Mouse (Mus musculus) heart, embryonic 14.5 days (tissue): ENCODE measurements around the gene Efcab11. TPM values are rescaled to one million over a fixed set of nuclear protein-coding genes. Genes with fewer than 3 reads are reported as not detected.

Experiments used
- ATAC-seq: fragments of 200-750 bp; cut with Nextera tagmentation; 2 replicates; pipeline ENCODE4 v1.8.0; 2017; ENCODE audit warnings: low read depth, moderate TSS enrichment; ENCODE audit not compliant: insufficient number of reproducible peaks, insufficient read depth, low FRiP score
- H3K27ac ChIP-seq, 2 experiments: fragments of 200-500 bp in 1 of 2; fragments of 300-500 bp in 1 of 2; sonication (generic) in 1 of 2; replicated peaks in 1 of 2; 2 replicates each; pipeline ENCODE4 v1.5.1; 2012 to 2014; ENCODE audit warnings: low read depth in 2 of 2, low read length in 2 of 2, control low read depth in 1 of 2, mild to moderate bottlenecking in 1 of 2, mixed read lengths in 1 of 2; ENCODE audit not compliant: control insufficient read depth in 1 of 2, insufficient read depth in 1 of 2
- H3K27me3 ChIP-seq: fragments of 300-500 bp; sonication (generic); 2 replicates; pipeline ENCODE4 v1.6.1; 2014; ENCODE audit warnings: mild to moderate bottlenecking, low read length, control low read depth; ENCODE audit not compliant: control insufficient read depth, insufficient read depth
- H3K36me3 ChIP-seq: fragments of 300-500 bp; sonication (generic); 2 replicates; pipeline ENCODE4 v1.6.1; 2014; ENCODE audit warnings: mild to moderate bottlenecking, control low read depth, low read length, mixed read lengths; ENCODE audit not compliant: control insufficient read depth, insufficient read depth
- H3K4me1 ChIP-seq, 2 experiments: fragments of 200-500 bp in 1 of 2; fragments of 300-500 bp in 1 of 2; sonication (generic) in 1 of 2; 2 replicates each; pipeline ENCODE4 v1.6.1; 2012 to 2014; ENCODE audit warnings: low read length in 2 of 2, control low read depth in 1 of 2, mixed read lengths in 1 of 2; ENCODE audit not compliant: control insufficient read depth in 2 of 2, insufficient read depth in 2 of 2
- H3K4me2 ChIP-seq: fragments of 300-500 bp; sonication (generic); 2 replicates; pipeline ENCODE4 v1.6.1; 2014; ENCODE audit warnings: mild to moderate bottlenecking, low read length
- H3K4me3 ChIP-seq, 2 experiments: fragments of 200-500 bp in 1 of 2; fragments of 300-500 bp in 1 of 2; sonication (generic) in 1 of 2; 2 replicates each; pipeline ENCODE4 v1.5.1; 2012 to 2014; ENCODE audit warnings: low read length in 2 of 2, mild to moderate bottlenecking in 2 of 2, control low read depth in 1 of 2, low read depth in 1 of 2, moderate library complexity in 1 of 2; ENCODE audit not compliant: control insufficient read depth in 1 of 2, insufficient read depth in 1 of 2
- H3K9ac ChIP-seq: fragments of 300-500 bp; sonication (generic); 2 replicates; pipeline ENCODE4 v1.6.1; 2014; ENCODE audit warnings: mild to moderate bottlenecking, low read length
- H3K9me3 ChIP-seq: fragments of 300-500 bp; sonication (generic); 2 replicates; pipeline ENCODE4 v1.6.1; 2016; ENCODE audit warnings: low read length, control low read depth; ENCODE audit not compliant: control insufficient read depth
- WGBS: fragments of 180-500 bp; shearing (Covaris S2); extraction: QIAGEN DNeasy Blood & Tissue Kit; methylation state at CpG from one replicate; pipeline ENCODE4 v1.1.7; 2014; 5-methylcytosine and 5-hydroxymethylcytosine counted together
- polyA plus RNA-seq: library from polyadenylated mRNA; unstranded; fragments of >200 nt; fragmentation: Nextera tagmentation; extraction: Ambion mirVana; gene quantifications from 2 replicates; pipeline ENCODE4 v1.2.1, GENCODE M21; 2014

Efcab11 gene
- polyA plus RNA-seq, 1 experiment from 2014 or later = 11.0 TPM

DNA sequence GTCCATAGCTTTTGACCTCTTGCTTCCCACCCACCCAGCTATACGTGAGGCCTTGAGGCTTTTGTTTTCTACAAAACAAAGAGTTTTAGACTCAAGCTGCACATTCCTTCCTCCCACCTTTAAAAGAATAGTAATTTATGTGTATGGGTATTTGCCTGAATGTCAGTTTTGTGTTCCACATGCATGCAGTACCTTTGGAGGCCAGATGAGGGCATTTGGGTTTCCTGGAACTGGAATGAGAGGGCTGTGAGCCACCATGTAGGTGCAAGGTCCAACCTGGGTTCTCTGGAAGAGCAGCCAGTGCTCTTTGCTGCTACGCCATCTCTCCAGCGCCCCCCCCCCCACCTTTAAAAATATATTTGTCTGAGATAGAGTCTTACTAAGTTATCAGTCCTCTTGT is 36.8 kb upstream of the Efcab11 start:
- Histone ChIP-seq H3K27ac (no peak overlapping the region), H3K36me3 (peaks cover 14% of the 10 kb centered on the region), H3K4me3 (no peak overlapping the region), H3K9ac (no peak overlapping the region), H3K4me2 (no peak overlapping the region), H3K4me1 (peaks cover 13 to 19% of the 10 kb centered on the region in 2 experiments), H3K9me3 (no peaks in the 10 kb centered on the region), H3K27me3 (no peaks in the 10 kb centered on the region)
- no peak for ATAC-seq
- WGBS = 92% methylated on average over 3 of the region's 3 CpGs

DNA sequence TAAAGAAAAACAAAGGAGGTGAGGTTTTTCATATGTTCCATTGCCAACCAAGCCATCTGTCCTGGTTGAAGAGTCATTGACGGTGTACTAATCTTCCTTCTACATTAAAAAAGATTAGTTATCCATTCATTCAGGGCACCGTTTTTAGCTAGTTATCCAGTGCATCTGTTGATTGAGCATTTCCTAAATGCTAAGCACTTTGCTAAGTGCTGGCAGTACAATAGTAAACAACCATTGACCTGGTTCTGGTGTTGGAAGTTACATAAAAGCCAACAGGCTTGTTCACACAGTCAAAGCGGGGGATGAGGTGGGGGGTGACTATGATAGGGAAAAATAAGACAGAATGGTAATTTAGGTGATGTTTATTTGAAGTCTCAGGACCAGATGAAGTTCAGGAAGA is 35.4 kb upstream of the Efcab11 start:
- Histone ChIP-seq H3K4me2 (no peak overlapping the region), H3K27ac (no peak overlapping the region), H3K9ac (no peak overlapping the region), H3K4me3 (no peak overlapping the region), H3K9me3 (no peaks in the 10 kb centered on the region), H3K36me3 (peaks cover 22% of the 10 kb centered on the region), H3K4me1 (peaks cover 12 to 19% of the 10 kb centered on the region in 2 experiments), H3K27me3 (no peaks in the 10 kb centered on the region)
- 86% methylated on average over 3 of the region's 3 CpGs for WGBS
- no peak for ATAC-seq

DNA sequence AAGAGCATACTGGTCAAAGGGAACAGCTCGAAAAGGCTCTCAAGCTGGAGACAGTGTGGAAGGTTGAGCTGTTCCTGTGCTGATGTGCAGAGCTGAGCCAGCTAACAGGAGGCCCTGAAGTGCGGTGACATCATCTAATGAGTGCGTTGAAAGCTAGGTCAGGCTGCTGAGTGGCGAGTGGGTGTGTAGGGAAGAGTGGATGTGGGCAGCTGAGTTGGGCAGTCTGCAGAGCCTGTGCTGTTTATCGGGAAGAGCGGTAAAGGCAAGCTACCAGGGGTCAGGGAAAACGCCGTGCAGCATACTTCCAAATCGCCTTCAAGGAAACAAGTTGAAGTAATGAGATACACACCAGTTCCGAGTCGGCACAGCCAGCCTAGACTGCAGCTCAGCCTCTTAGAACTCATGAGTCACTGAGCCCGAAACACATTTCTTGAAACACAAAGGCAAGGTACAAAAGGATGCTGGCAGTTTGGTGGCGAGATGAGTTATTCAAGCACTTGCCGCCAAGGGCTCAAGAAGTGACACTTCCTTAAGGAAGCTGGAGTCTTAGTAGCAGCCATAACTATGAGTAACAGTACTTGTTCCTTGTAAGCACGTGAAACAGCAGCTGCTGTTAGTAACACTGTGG is 33.7 kb upstream of the Efcab11 start:
- Histone ChIP-seq H3K36me3 (peaks cover 30% of the 10 kb centered on the region), H3K27ac (peak overlapping the region; percentile 30 to 60; a peak in 2 of 4 replicates), H3K4me1 (peaks cover 7 to 13% of the 10 kb centered on the region in 2 experiments), H3K9me3 (no peaks in the 10 kb centered on the region), H3K4me2 (peak overlapping the region; percentile 35; the same call in 1 of the 2 replicates), H3K27me3 (no peaks in the 10 kb centered on the region), H3K9ac (peak overlapping the region; percentile 21; the same call in 1 of the 2 replicates), H3K4me3 (no peak overlapping the region)
- ATAC-seq = peak; percentile 90
- WGBS = 38% methylated on average over 15 of the region's 15 CpGs

DNA sequence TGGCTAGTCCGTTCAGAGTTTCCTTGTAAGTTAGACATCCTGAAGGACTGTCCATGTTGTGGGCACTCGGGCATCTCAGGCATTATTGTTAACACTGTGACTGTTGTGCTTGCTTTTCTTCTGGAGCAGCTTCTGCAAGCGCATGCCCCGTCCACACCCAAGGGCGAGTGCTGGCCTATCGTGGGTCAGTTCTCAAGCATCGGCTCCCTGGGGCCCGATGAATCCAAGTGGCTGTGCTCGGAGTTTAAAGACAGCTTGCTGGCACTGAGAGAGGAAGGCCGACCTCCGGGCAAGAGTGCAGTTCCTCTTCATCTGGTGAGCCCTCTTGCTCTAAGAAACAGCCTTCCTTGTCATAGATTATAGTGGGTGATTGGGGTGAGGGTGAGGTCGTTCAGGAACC is 27.2 kb upstream of the Efcab11 start:
- H3K27ac ChIP-seq = no peak overlapping the region
- 86% methylated on average over 12 of the region's 12 CpGs for WGBS
- H3K9me3 ChIP-seq = no peaks in the 10 kb centered on the region
- H3K9ac ChIP-seq = no peak overlapping the region
- H3K27me3 ChIP-seq = no peaks in the 10 kb centered on the region
- no peaks in the 10 kb centered on the region for H3K4me1 ChIP-seq
- no peak overlapping the region for H3K4me3 ChIP-seq
- H3K4me2 ChIP-seq = no peak overlapping the region
- ATAC-seq = no peak
- peaks cover 75% of the 10 kb centered on the region for H3K36me3 ChIP-seq

DNA sequence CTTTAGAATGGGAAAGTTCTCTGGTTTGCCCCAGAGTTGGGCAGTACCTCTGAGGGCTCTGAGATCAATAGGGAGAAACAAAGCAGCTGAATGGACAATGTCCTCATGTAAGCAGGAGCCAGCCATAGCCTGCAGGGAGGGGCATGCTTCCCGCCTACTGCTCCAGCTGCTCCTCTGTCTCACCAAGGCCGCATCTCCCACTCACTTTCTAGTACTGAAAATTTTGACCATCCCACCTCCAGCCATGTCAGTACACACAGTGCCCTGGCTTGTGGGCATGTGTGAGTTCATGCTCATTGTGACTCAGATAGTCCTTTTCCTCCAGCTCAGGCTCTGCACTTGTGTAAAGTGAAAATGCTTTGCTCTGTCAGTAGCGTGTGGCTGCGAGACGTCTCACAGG is 20.3 kb upstream of the Efcab11 start:
- no peak overlapping the region for H3K4me3 ChIP-seq
- 84% methylated on average over 5 of the region's 5 CpGs for WGBS
- ATAC-seq = no peak
- H3K9me3 ChIP-seq = no peaks in the 10 kb centered on the region
- H3K27me3 ChIP-seq = no peaks in the 10 kb centered on the region
- H3K27ac ChIP-seq = no peak overlapping the region
- peaks cover 53% of the 10 kb centered on the region for H3K36me3 ChIP-seq
- H3K4me1 ChIP-seq = peaks cover 6 to 15% of the 10 kb centered on the region in 2 experiments; a peak in 3 of 4 replicates
- H3K9ac ChIP-seq = no peak overlapping the region
- no peak overlapping the region for H3K4me2 ChIP-seq

DNA sequence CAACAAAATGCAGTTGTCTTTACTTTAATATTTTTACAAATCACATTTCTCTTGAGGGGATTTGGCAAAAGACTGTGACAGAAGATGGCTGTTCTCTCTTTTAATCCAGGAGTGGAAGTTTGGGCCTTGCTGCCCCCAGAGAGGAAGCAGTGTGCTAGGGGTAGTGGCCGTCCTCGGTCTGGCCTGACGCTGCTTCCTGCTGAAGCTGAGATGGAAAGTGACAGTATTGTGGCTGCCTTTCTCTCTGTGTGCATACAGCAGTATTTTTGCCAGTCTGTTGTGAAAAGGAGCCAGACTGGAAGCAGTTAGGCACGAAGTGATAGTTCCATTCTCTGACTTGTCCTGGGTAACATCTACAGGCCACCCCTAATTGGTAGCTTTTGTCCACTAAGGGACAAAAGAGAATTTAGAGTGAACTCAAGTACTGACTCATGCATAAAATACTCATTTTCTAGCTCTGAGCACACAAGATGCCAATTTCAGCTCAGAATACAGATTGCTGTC is 18.7 kb upstream of the Efcab11 start:
- Histone ChIP-seq H3K9me3 (no peaks in the 10 kb centered on the region), H3K4me3 (no peak overlapping the region), H3K27me3 (no peaks in the 10 kb centered on the region), H3K9ac (peak overlapping the region; percentile 35; the same call in 1 of the 2 replicates), H3K4me2 (no peak overlapping the region), H3K4me1 (peaks cover 6 to 15% of the 10 kb centered on the region in 2 experiments; a peak in 3 of 4 replicates), H3K27ac (peak overlapping the region; percentile 74 to 91), H3K36me3 (peaks cover 58% of the 10 kb centered on the region)
- 58% methylated on average over 4 of the region's 4 CpGs for WGBS
- no peak for ATAC-seq

DNA sequence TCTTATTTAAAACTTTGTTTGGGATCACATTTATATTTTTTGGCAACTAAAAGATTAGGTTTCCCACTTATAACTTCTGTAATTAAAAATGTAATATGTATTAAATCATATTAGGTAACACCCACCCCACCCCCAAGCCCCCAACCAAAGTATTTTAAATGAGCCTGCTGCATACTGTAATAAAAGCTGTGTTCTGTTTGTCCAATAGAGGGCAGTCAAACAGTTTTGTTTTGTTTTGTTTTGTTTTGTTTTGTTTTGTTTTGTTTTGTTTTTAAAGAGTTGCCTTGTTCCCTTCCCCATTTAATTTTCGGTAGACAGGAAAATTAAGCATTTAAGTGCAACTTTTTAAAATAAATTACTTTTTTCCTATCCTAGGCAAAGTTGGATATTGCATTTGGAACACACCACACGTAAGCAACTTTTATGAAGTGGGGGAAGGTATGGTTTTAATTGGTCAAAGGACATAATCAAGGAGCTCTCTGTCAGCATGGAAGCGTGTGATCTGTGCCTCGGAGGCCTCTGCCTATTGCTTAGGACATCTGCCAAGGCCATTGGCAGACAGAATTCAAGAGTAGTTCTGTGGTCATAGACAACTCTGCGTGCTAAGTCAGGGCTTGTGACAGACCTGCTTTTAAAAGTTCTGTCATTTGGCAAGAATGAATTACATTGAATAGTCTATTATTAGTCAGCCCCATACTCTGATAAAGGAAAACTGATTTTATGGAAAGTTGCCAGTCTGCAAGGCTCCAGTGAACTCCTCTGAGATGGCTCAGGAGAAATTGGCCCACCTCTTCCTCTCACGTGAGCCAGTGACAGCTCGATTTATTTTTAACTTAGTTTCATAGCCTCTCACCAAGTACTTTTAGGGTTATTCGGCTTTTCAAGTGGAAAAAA is 18.0 kb upstream of the Efcab11 start:
- H3K4me3 ChIP-seq = no peak overlapping the region
- H3K27me3 ChIP-seq = no peaks in the 10 kb centered on the region
- H3K36me3 ChIP-seq = peaks cover 55% of the 10 kb centered on the region
- peak; percentile 82 for ATAC-seq
- no peak overlapping the region for H3K4me2 ChIP-seq
- no peak overlapping the region for H3K9ac ChIP-seq
- H3K9me3 ChIP-seq = no peaks in the 10 kb centered on the region
- peaks cover 6 to 15% of the 10 kb centered on the region in 2 experiments; a peak in 3 of 4 replicates for H3K4me1 ChIP-seq
- peak overlapping the region; percentile 87 to 91 for H3K27ac ChIP-seq
- WGBS = 35% methylated on average over 8 of the region's 8 CpGs
